Mouse (Mus musculus) heart, embryonic 16.5 days (tissue): Measurements from ENCODE around the gene Mn1. TPM values are rescaled to one million over a fixed set of nuclear protein-coding genes. Genes with fewer than 3 reads are reported as not detected.

Source experiments
- ATAC-seq: fragments of 200-750 bp; cut with Nextera tagmentation; replicated peaks from 2 replicates; pipeline ENCODE4 v1.8.0; 2017; ENCODE audit warnings: moderate number of reproducible peaks; ENCODE audit not compliant: insufficient read depth, low FRiP score; ENCODE audit errors: extremely low read depth
- H3K27ac ChIP-seq: fragments of 300-500 bp; sonication (generic); 2 replicates; pipeline ENCODE4 v1.5.1; 2014; ENCODE audit warnings: mild to moderate bottlenecking, low read length, control low read depth, moderate library complexity
- H3K27me3 ChIP-seq: fragments of 300-500 bp; sonication (generic); 2 replicates; pipeline ENCODE4 v1.6.1; 2014; ENCODE audit warnings: low read length, mixed read lengths; ENCODE audit not compliant: control insufficient read depth, insufficient read depth
- H3K36me3 ChIP-seq: fragments of 300-500 bp; sonication (generic); 2 replicates; pipeline ENCODE4 v1.6.1; 2014; ENCODE audit not compliant: control insufficient read depth, insufficient read depth
- H3K4me1 ChIP-seq: fragments of 300-500 bp; sonication (generic); 2 replicates; pipeline ENCODE4 v1.6.1; 2014; ENCODE audit warnings: low read length, mixed read lengths; ENCODE audit not compliant: control insufficient read depth, insufficient read depth
- H3K4me2 ChIP-seq: fragments of 300-500 bp; sonication (generic); 2 replicates; pipeline ENCODE4 v1.6.1; 2014; ENCODE audit warnings: low read depth, mild to moderate bottlenecking, control low read depth, low read length
- H3K4me3 ChIP-seq: fragments of 300-500 bp; sonication (generic); 2 replicates; pipeline ENCODE4 v1.5.1; 2014; ENCODE audit warnings: mild to moderate bottlenecking, control low read depth, low read length
- H3K9ac ChIP-seq: fragments of 300-500 bp; sonication (generic); 2 replicates; pipeline ENCODE4 v1.6.1; 2014; ENCODE audit warnings: low read length, control low read depth
- H3K9me3 ChIP-seq: fragments of 300-500 bp; sonication (generic); replicated peaks from 2 replicates; pipeline ENCODE4 v1.6.1; 2016; ENCODE audit warnings: low read length; ENCODE audit not compliant: control insufficient read depth
- WGBS: fragments of 180-500 bp; shearing (Covaris S2); extraction: QIAGEN DNeasy Blood & Tissue Kit; methylation state at CpG from one replicate; pipeline ENCODE4 v1.1.7; 2014; 5-methylcytosine and 5-hydroxymethylcytosine counted together
- polyA plus RNA-seq: library from polyadenylated mRNA; unstranded; fragments of >200 nt; fragmentation: Nextera tagmentation; extraction: Ambion mirVana; gene quantifications from 2 replicates; pipeline ENCODE4 v1.2.1, GENCODE M21; 2015

Mn1 gene
- polyA plus RNA-seq, 1 experiment from 2014 or later, result 5.4 TPM

DNA sequence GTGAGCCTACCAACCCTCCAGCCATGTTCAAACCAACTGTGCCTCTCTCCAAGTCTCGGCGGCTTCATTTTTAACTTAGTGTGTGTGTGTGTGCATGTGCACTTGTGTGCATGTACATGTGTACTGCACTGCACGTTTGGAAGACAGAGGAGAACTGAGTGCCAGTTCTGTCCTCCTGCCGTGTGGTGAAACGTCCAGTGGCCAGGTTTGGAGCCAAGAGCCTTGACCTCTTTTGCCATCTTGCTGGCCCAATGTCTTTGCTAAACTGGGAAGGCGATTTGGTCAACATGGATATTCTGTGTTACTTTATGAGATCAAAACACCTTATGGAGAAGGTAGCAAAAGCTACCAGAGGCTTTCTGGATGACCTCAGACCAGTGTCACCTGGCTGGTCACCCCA is 88.1 kb downstream of the Mn1 start:
- Histone ChIP-seq H3K4me2 (no peak overlapping the region), H3K4me1 (peaks cover 34% of the 10 kb centered on the region), H3K4me3 (no peak overlapping the region), H3K9ac (no peak overlapping the region), H3K36me3 (no peaks in the 10 kb centered on the region), H3K9me3 (no peaks in the 10 kb centered on the region), H3K27me3 (no peaks in the 10 kb centered on the region), H3K27ac (no peak overlapping the region)
- WGBS, result 92% methylated on average over 6 of the region's 6 CpGs
- no peak for ATAC-seq

DNA sequence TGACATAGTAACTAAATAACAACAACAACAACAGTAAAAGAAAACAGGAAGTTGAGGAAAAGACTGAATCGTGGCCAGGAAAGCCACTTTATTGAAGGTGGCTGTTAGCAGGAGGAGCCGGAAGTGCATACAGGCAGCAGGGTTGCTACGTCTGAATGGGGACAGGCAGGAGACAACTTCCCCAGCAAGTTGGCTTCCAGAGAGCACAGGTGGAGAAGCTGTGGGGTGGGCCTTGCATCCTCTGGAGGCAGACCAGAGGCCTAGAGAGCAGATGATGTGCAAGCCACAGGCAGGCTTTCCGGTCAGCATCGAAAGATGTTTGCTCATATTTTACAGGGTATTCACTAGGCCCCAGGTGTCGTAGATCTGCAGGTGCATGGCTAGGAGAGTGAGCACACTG is 88.7 kb downstream of the Mn1 start:
- H3K27ac ChIP-seq, result no peak overlapping the region
- 85% methylated on average over 6 of the region's 6 CpGs for WGBS
- no peaks in the 10 kb centered on the region for H3K36me3 ChIP-seq
- H3K9me3 ChIP-seq, result no peaks in the 10 kb centered on the region
- peaks cover 38% of the 10 kb centered on the region for H3K4me1 ChIP-seq
- H3K4me3 ChIP-seq, result no peak overlapping the region
- ATAC-seq, result no peak
- no peaks in the 10 kb centered on the region for H3K27me3 ChIP-seq
- H3K9ac ChIP-seq, result no peak overlapping the region
- no peak overlapping the region for H3K4me2 ChIP-seq

DNA sequence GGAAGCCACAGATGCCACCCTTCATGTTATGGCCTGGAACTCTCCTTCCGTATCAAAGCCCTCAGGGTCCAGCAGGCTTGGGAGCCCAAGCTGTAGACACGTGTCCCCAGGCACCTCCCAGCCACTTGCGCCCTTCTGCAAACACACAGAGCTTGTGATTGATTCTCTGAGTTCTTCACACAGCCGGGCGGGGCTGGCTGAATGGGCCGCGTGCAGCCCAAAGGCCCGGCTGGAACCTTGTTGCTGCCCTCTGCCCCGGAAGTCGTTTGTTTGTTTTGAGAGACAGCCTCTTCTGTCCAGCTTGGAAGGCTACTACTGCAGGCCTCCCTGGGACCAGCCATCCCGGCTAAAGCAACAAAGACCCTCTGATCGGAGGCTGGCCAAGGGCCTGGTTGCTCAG is 89.2 kb downstream of the Mn1 start:
- Histone ChIP-seq H3K4me1 (peaks cover 38% of the 10 kb centered on the region), H3K36me3 (no peaks in the 10 kb centered on the region), H3K4me3 (no peak overlapping the region), H3K4me2 (peak overlapping the region; percentile 40; the same call in 1 of the 2 replicates), H3K9ac (no peak overlapping the region), H3K27ac (peak overlapping the region; percentile 64), H3K27me3 (no peaks in the 10 kb centered on the region), H3K9me3 (no peaks in the 10 kb centered on the region)
- ATAC-seq, result 0 out of 2 replicates have a peak, but pooled peaks have one; percentile 3
- 31% methylated on average over 12 of the region's 12 CpGs for WGBS

Other genes starting within 250 kb of the Mn1 start
- 72.8 and 84.5 TPM in 2 replicates for gene Pitpnb, start 86.6 kb upstream of the Mn1 start, polyA plus RNA-seq